Mouse (Mus musculus) heart, postnatal 10 days (tissue): ENCODE measurements around the gene Cntn1. TPM values are rescaled to one million over a fixed set of nuclear protein-coding genes. Genes with fewer than 3 reads are reported as not detected.

ENCODE experiments used
- total RNA-seq, 2 experiments: library from RNA; stranded (reverse); gene quantifications; 2 replicates each; pipeline ENCODE4 v1.2.3; 2021

The Cntn1 gene
- total RNA-seq, 2 experiments from 2014 or later, result 0.05 to 0.10 TPM

Other genes with a start within 250 kb of the Cntn1 start
- gene Smgc, start 212.9 kb upstream of the Cntn1 start, total RNA-seq, result not detected